Mouse (Mus musculus): Measurements from ENCODE around the gene Cplx1. TPM values are rescaled to one million over a fixed set of nuclear protein-coding genes. Genes with fewer than 3 reads are reported as not detected.

The Cplx1 gene
- 0.01 TPM in 2 replicates for polyA plus RNA-seq (2012; rRNA removed)

GRCm38 (mm10) chr5:108549489-108550206, at the start of gene Cplx1:
Gene Cplx1, minus strand, starts transcription at chr5:108550024.

Other genes starting within 250 kb of the Cplx1 start
- 2.6 and 2.7 TPM in 2 replicates for gene Pigg, start 237.4 kb downstream of the Cplx1 start, polyA plus RNA-seq (2012; rRNA removed)
- 0.19 and 0.23 TPM in 2 replicates for gene Gm42517, start 182.1 kb downstream of the Cplx1 start, polyA plus RNA-seq (2012; rRNA removed)
- gene Pde6b, start 161.6 kb downstream of the Cplx1 start, polyA plus RNA-seq (2012; rRNA removed), result not detected in 2 replicates
- gene Atp5k, start 115.6 kb downstream of the Cplx1 start, polyA plus RNA-seq (2012; rRNA removed), result 101 and 102 TPM in 2 replicates
- gene Mfsd7a, start 101.1 kb downstream of the Cplx1 start, polyA plus RNA-seq (2012; rRNA removed), result 0.29 and 0.40 TPM in 2 replicates
- gene Pcgf3, start 88.8 kb downstream of the Cplx1 start, polyA plus RNA-seq (2012; rRNA removed), result 5.2 and 5.4 TPM in 2 replicates
- 19.7 and 21.5 TPM in 2 replicates for gene Gak, start 79.7 kb upstream of the Cplx1 start, polyA plus RNA-seq (2012; rRNA removed)
- gene Tmem175, start 79.7 kb upstream of the Cplx1 start, polyA plus RNA-seq (2012; rRNA removed), result 7.4 and 8.8 TPM in 2 replicates
- gene Idua, start 110.3 kb upstream of the Cplx1 start, polyA plus RNA-seq (2012; rRNA removed), result 2.4 and 3.3 TPM in 2 replicates
- 4.6 and 5.9 TPM in 2 replicates for gene Dgkq, start 119.6 kb upstream of the Cplx1 start, polyA plus RNA-seq (2012; rRNA removed)
- 11.9 and 13.6 TPM in 2 replicates for gene Slc26a1, start 125.5 kb upstream of the Cplx1 start, polyA plus RNA-seq (2012; rRNA removed)
- 11.8 and 12.3 TPM in 2 replicates for gene Fgfrl1, start 142.4 kb upstream of the Cplx1 start, polyA plus RNA-seq (2012; rRNA removed)
- gene Rnf212, start 225.0 kb upstream of the Cplx1 start, polyA plus RNA-seq (2012; rRNA removed), result 3.0 and 3.5 TPM in 2 replicates
- not detected in 2 replicates for gene Tmed11, start 245.3 kb upstream of the Cplx1 start, polyA plus RNA-seq (2012; rRNA removed)

Data from liver, embryonic 14 days (tissue).